Mouse (Mus musculus): ENCODE data around the gene Gabrg3. TPM values are rescaled to one million over a fixed set of nuclear protein-coding genes. Genes with fewer than 3 reads are reported as not detected.

Gabrg3 gene
- 11.8 and 25.3 TPM in 2 replicates for total RNA-seq (2014; rRNA removed)
- polyA plus RNA-seq (2015; fragmentation: Nextera tagmentation; extraction: Ambion mirVana) = 9.5 and 11.5 TPM in 2 replicates

DNA sequence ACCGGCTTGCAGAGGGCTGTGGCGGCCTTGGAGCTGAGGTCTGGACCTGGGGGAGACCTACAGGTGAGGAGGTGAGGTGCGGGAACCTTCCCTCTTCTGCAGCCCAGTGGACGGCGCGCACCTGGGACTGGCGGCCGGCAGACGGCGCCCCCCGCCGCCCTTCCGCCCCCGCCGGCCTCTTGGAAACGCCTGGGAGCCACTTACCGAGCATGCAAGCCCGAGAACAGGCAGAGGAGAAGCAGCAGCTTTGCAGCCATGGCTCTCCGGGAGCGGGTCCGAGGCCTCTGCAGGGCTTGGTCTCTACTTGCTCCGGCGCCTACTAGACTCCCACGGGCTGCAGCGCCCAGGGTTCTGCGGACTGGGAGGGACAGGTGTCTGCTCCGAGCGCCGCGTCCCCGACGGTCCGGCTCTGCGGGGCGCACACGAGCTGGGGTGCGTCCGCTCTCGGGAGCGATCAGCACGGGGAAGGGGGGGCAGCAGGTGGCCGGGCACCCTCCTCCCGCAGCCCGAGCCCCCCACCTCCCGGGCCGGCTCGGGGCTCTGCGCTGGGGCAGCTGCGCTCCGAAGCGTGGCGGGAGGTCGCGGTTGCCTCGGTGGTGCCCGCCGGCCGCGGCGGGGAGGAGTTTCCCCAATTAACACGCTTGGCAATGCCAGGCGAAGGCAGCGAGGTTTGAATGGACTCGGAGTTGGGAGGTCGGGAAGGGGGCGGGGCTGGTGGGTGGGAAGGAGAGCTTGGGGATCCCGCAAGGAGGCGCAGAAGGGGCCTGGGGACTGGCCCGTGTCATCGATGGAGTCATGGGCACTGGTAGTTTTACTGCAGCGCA lies at the start of gene Gabrg3:
Gabrg3 (minus strand) TSS at position 672 of the 824 bp plus-strand sequence.
- Histone ChIP-seq H3K9ac (replicated peaks; ENCODE audit: low read length, poor library complexity, severe bottlenecking) (peak within 1 kb of the TSS; percentile 81), H3K27me3 (ENCODE audit: insufficient read depth, low read length) (no peaks in the 10 kb centered on the region), H3K4me3 (ENCODE audit: low read depth, low read length) (peak within 1 kb of the TSS; percentile 59), H3K27ac (ENCODE audit: low read depth, low read length) (peak within 1 kb of the TSS; percentile 67), H3K4me1 (ENCODE audit: insufficient read depth, low read length) (no peaks in the 10 kb centered on the region), H3K36me3 (ENCODE audit: insufficient read depth, low read length) (no peaks in the 10 kb centered on the region), H3K9me3 (ENCODE audit: low read length) (no peaks in the 10 kb centered on the region), H3K4me2 (ENCODE audit: low read depth, low read length, poor library complexity, severe bottlenecking) (peak within 1 kb of the TSS; percentile 60)
- WGBS = under 1% methylated on average over 69 of the region's 71 CpGs
- ATAC-seq (ENCODE audit: low FRiP score) (peak; percentile 86), DNase-seq (ENCODE audit: low spot score) (peak; percentile 76)
- TF ChIP-seq CTCF (IDR thresholded peaks at IDR 0.05) = peak; percentile 47

DNA sequence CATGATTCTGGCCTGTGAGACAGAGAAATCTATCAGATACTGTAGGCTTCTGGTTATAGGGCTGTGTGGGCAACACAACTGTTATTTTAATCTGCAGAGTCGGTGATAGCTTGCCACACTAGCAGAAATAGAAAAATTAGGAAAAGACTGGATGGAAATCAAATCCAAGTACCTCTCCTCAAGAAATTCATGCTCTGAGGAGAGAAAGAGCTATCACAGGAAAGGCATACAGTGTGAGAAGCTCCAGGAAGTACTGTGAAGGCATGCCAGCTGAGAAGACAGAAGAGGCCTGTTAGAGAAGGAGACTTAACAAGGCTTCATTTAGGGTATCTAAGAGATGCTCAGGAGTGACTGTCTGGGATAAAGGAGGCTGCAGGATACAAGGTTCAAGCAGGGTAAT lies 35.7 kb upstream of the Gabrg3 start:
- 88% methylated on average over 1 of the region's 1 CpGs for WGBS
- Histone ChIP-seq H3K36me3 (ENCODE audit: insufficient read depth, low read length) (peaks cover 3% of the 10 kb centered on the region; the same call in 1 of the 2 replicates), H3K4me2 (ENCODE audit: low read depth, low read length, poor library complexity, severe bottlenecking) (no peak overlapping the region), H3K4me3 (ENCODE audit: low read depth, low read length) (no peak overlapping the region), H3K27me3 (ENCODE audit: insufficient read depth, low read length) (no peaks in the 10 kb centered on the region), H3K9me3 (ENCODE audit: low read length) (no peaks in the 10 kb centered on the region), H3K27ac (ENCODE audit: low read depth, low read length) (no peak overlapping the region), H3K4me1 (ENCODE audit: insufficient read depth, low read length) (no peaks in the 10 kb centered on the region), H3K9ac (replicated peaks; ENCODE audit: low read length, poor library complexity, severe bottlenecking) (no peak overlapping the region)
- ATAC-seq (ENCODE audit: low FRiP score) = no peak
- no peak for DNase-seq (ENCODE audit: low spot score)
- TF ChIP-seq CTCF (IDR thresholded peaks at IDR 0.05) = no peak

DNA sequence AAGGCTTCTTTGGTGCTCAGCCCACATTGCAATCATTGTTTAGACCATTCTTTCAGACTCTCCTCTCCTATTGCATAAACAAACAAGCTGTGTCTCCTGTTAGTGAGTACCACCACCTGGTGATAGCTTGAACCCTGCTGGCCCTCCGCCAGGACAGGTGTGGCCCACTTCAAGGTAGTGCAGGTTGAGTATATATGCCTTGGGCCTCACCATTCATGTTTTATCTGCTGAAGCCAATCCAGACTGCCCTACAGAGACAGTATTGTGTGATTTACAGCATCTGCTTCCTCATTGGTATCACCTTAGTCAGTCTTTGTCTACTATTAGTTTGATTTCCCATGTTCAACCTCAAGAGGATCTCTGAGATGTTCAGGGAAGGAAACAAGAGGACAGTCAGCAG lies 34.1 kb upstream of the Gabrg3 start:
- Histone ChIP-seq H3K27me3 (ENCODE audit: insufficient read depth, low read length) (no peaks in the 10 kb centered on the region), H3K9me3 (ENCODE audit: low read length) (no peaks in the 10 kb centered on the region), H3K9ac (replicated peaks; ENCODE audit: low read length, poor library complexity, severe bottlenecking) (no peak overlapping the region), H3K4me1 (ENCODE audit: insufficient read depth, low read length) (no peaks in the 10 kb centered on the region), H3K36me3 (ENCODE audit: insufficient read depth, low read length) (peaks cover 3% of the 10 kb centered on the region; the same call in 1 of the 2 replicates), H3K27ac (ENCODE audit: low read depth, low read length) (no peak overlapping the region), H3K4me3 (ENCODE audit: low read depth, low read length) (no peak overlapping the region), H3K4me2 (ENCODE audit: low read depth, low read length, poor library complexity, severe bottlenecking) (no peak overlapping the region)
- no peak for TF ChIP-seq CTCF (IDR thresholded peaks at IDR 0.05)
- 80% methylated on average over 1 of the region's 1 CpGs for WGBS
- no peak for DNase-seq (ENCODE audit: low spot score)
- ATAC-seq (ENCODE audit: low FRiP score) = no peak

DNA sequence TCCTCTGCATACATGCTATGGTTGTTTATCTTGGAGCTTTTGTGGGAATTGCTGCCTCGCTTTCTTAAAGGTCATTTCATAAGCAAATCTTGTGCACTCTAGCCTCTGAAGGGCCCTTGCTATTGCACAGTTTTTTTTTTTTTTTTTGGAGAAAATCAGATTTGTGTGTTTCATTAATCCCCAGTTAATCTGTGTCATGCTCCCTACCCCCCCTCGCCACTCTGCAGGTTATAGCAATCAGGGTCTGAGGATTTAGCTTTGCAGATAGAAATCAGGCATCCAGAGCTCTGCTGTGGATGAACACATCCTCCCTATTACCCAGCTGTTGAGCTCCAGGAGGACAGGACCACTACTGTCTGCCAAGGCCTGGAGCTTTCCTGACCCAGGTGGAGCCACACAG lies 32.4 kb upstream of the Gabrg3 start, which contains the start of gene Gabrb3:
Gabrb3 (plus strand) TSS at position 301 of the 400 bp plus-strand sequence.
- Histone ChIP-seq H3K36me3 (ENCODE audit: insufficient read depth, low read length) (peaks cover 3% of the 10 kb centered on the region; the same call in 1 of the 2 replicates), H3K4me2 (ENCODE audit: low read depth, low read length, poor library complexity, severe bottlenecking) (no peak within 1 kb of the TSS), H3K27ac (ENCODE audit: low read depth, low read length) (no peak within 1 kb of the TSS), H3K4me3 (ENCODE audit: low read depth, low read length) (no peak within 1 kb of the TSS), H3K27me3 (ENCODE audit: insufficient read depth, low read length) (no peaks in the 10 kb centered on the region), H3K4me1 (ENCODE audit: insufficient read depth, low read length) (no peaks in the 10 kb centered on the region), H3K9ac (replicated peaks; ENCODE audit: low read length, poor library complexity, severe bottlenecking) (no peak within 1 kb of the TSS), H3K9me3 (ENCODE audit: low read length) (no peaks in the 10 kb centered on the region)
- no peak for TF ChIP-seq CTCF (IDR thresholded peaks at IDR 0.05)
- DNase-seq (ENCODE audit: low spot score) (no peak), ATAC-seq (ENCODE audit: low FRiP score) (no peak)
- WGBS = 62% methylated on average over 2 of the region's 2 CpGs

DNA sequence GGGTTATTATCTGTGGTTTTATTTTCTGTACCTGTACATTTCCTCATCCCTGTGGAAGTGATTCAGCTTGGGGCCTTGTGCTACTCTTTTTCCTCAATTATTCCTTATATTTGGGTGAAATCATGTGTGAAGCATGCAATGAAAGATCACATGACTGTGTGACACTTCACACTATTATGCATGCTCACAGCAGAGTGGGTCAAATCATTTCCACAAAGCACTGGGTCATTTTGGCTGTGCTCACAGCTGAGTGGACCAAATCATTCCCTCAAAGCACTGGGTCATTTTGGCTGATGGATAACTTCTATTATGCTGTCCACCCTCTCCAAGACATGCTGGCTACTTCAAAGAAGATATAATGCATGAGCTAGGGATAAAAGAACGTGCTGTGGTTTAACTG lies 25.9 kb upstream of the Gabrg3 start:
- TF ChIP-seq CTCF (IDR thresholded peaks at IDR 0.05) = no peak
- Histone ChIP-seq H3K27me3 (ENCODE audit: insufficient read depth, low read length) (no peaks in the 10 kb centered on the region), H3K9ac (replicated peaks; ENCODE audit: low read length, poor library complexity, severe bottlenecking) (no peak overlapping the region), H3K36me3 (ENCODE audit: insufficient read depth, low read length) (peaks cover 6% of the 10 kb centered on the region; the same call in 1 of the 2 replicates), H3K4me3 (ENCODE audit: low read depth, low read length) (no peak overlapping the region), H3K4me1 (ENCODE audit: insufficient read depth, low read length) (no peaks in the 10 kb centered on the region), H3K9me3 (ENCODE audit: low read length) (no peaks in the 10 kb centered on the region), H3K27ac (ENCODE audit: low read depth, low read length) (no peak overlapping the region), H3K4me2 (ENCODE audit: low read depth, low read length, poor library complexity, severe bottlenecking) (no peak overlapping the region)
- WGBS = 49% methylated on average over 1 of the region's 1 CpGs
- ATAC-seq (ENCODE audit: low FRiP score) (peak; percentile 52; the same call in 1 of the 2 replicates), DNase-seq (ENCODE audit: low spot score) (no peak)

DNA sequence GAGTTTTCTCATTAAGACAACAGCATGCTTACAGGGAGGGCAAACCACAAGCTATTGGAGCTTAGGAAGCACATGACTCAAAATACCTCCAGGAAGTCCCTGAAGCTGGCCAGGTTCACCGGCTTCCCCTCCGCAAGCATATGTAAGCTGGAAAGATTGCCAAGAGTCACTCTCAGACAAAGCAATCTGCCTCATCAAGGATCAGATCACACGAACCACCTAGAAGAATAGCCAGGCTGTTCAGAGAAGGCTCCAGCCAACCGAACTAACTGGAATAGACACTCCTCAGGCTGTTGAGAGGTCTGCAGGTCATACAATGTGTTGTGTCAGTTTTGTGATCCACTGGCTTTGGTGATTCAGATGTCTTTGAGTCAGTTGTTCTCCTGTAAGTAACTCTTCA lies 24.2 kb upstream of the Gabrg3 start:
- Histone ChIP-seq H3K4me2 (ENCODE audit: low read depth, low read length, poor library complexity, severe bottlenecking) (no peak overlapping the region), H3K36me3 (ENCODE audit: insufficient read depth, low read length) (peaks cover 6% of the 10 kb centered on the region; the same call in 1 of the 2 replicates), H3K4me3 (ENCODE audit: low read depth, low read length) (no peak overlapping the region), H3K9me3 (ENCODE audit: low read length) (no peaks in the 10 kb centered on the region), H3K27ac (ENCODE audit: low read depth, low read length) (no peak overlapping the region), H3K4me1 (ENCODE audit: insufficient read depth, low read length) (no peaks in the 10 kb centered on the region), H3K9ac (replicated peaks; ENCODE audit: low read length, poor library complexity, severe bottlenecking) (no peak overlapping the region), H3K27me3 (ENCODE audit: insufficient read depth, low read length) (no peaks in the 10 kb centered on the region)
- peak; percentile 35 for DNase-seq (ENCODE audit: low spot score)
- no peak for TF ChIP-seq CTCF (IDR thresholded peaks at IDR 0.05)
- ATAC-seq (ENCODE audit: low FRiP score) = no peak
- 84% methylated on average over 4 of the region's 4 CpGs for WGBS
